Mouse (Mus musculus) G1E (cell line): ENCODE measurements around the gene Unc80. TPM values are rescaled to one million over a fixed set of nuclear protein-coding genes. Genes with fewer than 3 reads are reported as not detected.
"Not testable (repeated sequence)": the region's sequence is repeated elsewhere in the genome, so short reads cannot be mapped to it uniquely, and the experiment has no call there.

Experiments
- ATAC-seq: 2 replicates; pipeline ENCODE4 v1.8.0; 2016; ENCODE audit warnings: mild to moderate bottlenecking; ENCODE audit not compliant: insufficient number of reproducible peaks, poor library complexity, low FRiP score, severe bottlenecking; ENCODE audit errors: extremely low read depth
- DNase-seq: peaks from one replicate; pipeline ENCODE4 v3.0.0; 2012; ENCODE audit warnings: low spot score
- H3K27me3 ChIP-seq: 2 replicates; pipeline ENCODE4 v1.6.1; 2012; ENCODE audit warnings: mild to moderate bottlenecking, low read length, inconsistent platforms; ENCODE audit not compliant: insufficient read depth
- H3K36me3 ChIP-seq: replicated peaks from 2 replicates; pipeline ENCODE3; 2012; ENCODE audit warnings: mild to moderate bottlenecking, inconsistent platforms
- H3K4me1 ChIP-seq: 2 replicates; pipeline ENCODE4 v1.6.1; 2012; ENCODE audit warnings: low read depth, low read length, inconsistent platforms, mixed read lengths; ENCODE audit not compliant: insufficient read depth
- H3K4me3 ChIP-seq: 2 replicates; pipeline ENCODE4 v1.5.1; 2012; ENCODE audit warnings: low read depth, mild to moderate bottlenecking, inconsistent platforms, low read length, moderate library complexity, mixed read lengths
- H3K9me3 ChIP-seq: replicated peaks from 2 replicates; pipeline ENCODE4 v1.6.1; 2012; ENCODE audit warnings: inconsistent platforms
- CTCF ChIP-seq: IDR thresholded peaks from 2 replicates; pipeline ENCODE4 v1.5.1; 2012; ENCODE audit warnings: low read depth, low read length, inconsistent platforms, mixed read lengths
- GATA1 ChIP-seq: IDR thresholded peaks from 2 replicates; pipeline ENCODE4 v1.6.1; 2012; ENCODE audit warnings: borderline replicate concordance, low read length, inconsistent platforms, mixed read lengths
- GATA2 ChIP-seq: IDR thresholded peaks from 2 replicates; pipeline ENCODE4 v1.6.1; 2012; ENCODE audit warnings: low read depth, low read length, inconsistent platforms, borderline replicate concordance
- POLR2AphosphoS5 ChIP-seq: IDR thresholded peaks from 2 replicates; pipeline ENCODE4 v1.6.1; 2012; ENCODE audit warnings: low read depth, low read length, inconsistent platforms; ENCODE audit not compliant: insufficient replicate concordance
- TAL1 ChIP-seq: conservative IDR thresholded peaks from 2 replicates; pipeline ENCODE4 v1.6.1; 2012; ENCODE audit warnings: low read depth, low read length, inconsistent platforms, mixed read lengths
- polyA plus RNA-seq: library from polyadenylated mRNA; stranded (reverse); fragments of >175 nt; gene quantifications from 2 replicates; pipeline ENCODE4 v1.2.3, GENCODE M21; 2012
- total RNA-seq, 2 experiments: library from RNA; stranded (forward) in 1 of 2; stranded (reverse) in 1 of 2; fragments of 200-1000 nt in 1 of 2; fragments of >200 nt in 1 of 2; fragmentation: Nextera tagmentation in 1 of 2; gene quantifications; 2 replicates each; pipeline ENCODE4 v1.2.3; 2014 to 2017

Unc80 gene
- total and polyA plus RNA-seq, 3 experiments: 0.03 to 0.33 (median 0.15) TPM

GRCm38 (mm10) chr1:66678662-66679061 is 210.5 kb downstream of the Unc80 start:
- no peak for TF ChIP-seq POLR2AphosphoS5
- ATAC-seq (no peak), DNase-seq (no peak)
- Histone ChIP-seq H3K4me3 (no peak overlapping the region), H3K36me3 (no peaks in the 10 kb centered on the region), H3K9me3 (no peaks in the 10 kb centered on the region), H3K27me3 (peaks cover 12% of the 10 kb centered on the region), H3K4me1 (peaks cover 3% of the 10 kb centered on the region; the same call in 1 of the 2 replicates)

GRCm38 (mm10) chr1:66682974-66683373 is 214.8 kb downstream of the Unc80 start:
- TF ChIP-seq CTCF: no peak
- TF ChIP-seq POLR2AphosphoS5: no peak
- no peak for TF ChIP-seq TAL1
- TF ChIP-seq GATA2: no peak
- no peak for TF ChIP-seq GATA1
- Histone ChIP-seq H3K4me1 (no peaks in the 10 kb centered on the region), H3K4me3 (no peak overlapping the region), H3K27me3 (peaks cover 16% of the 10 kb centered on the region), H3K9me3 (no peaks in the 10 kb centered on the region), H3K36me3 (no peaks in the 10 kb centered on the region)
- no peak for DNase-seq
- ATAC-seq: no peak

- peaks cover 6% of the 10 kb centered on the region for H3K4me1 ChIP-seq
- no peaks in the 10 kb centered on the region for H3K9me3 ChIP-seq
- DNase-seq: no peak
- H3K4me3 ChIP-seq: no peak overlapping the region
- no peaks in the 10 kb centered on the region for H3K36me3 ChIP-seq
- TF ChIP-seq GATA2 (no peak), POLR2AphosphoS5 (no peak), GATA1 (no peak), CTCF (no peak), TAL1 (no peak)
- no peak for ATAC-seq
- H3K27me3 ChIP-seq: peaks cover 32% of the 10 kb centered on the region
These were observed 223.6 kb downstream of the Unc80 start for GRCm38 (mm10) chr1:66691772-66692171.

GRCm38 (mm10) chr1:66692308-66692707 is 224.1 kb downstream of the Unc80 start:
- Histone ChIP-seq H3K36me3 (no peaks in the 10 kb centered on the region), H3K27me3 (peaks cover 29% of the 10 kb centered on the region), H3K9me3 (no peaks in the 10 kb centered on the region), H3K4me3 (no peak overlapping the region), H3K4me1 (peaks cover 6% of the 10 kb centered on the region)
- DNase-seq: no peak
- TF ChIP-seq CTCF: no peak
- TF ChIP-seq GATA1: no peak
- TF ChIP-seq TAL1: no peak
- TF ChIP-seq GATA2: no peak
- TF ChIP-seq POLR2AphosphoS5: no peak
- ATAC-seq: no peak

- ATAC-seq: no peak
- no peak for DNase-seq
These were observed 224.7 kb downstream of the Unc80 start for GRCm38 (mm10) chr1:66692780-66693392.

GRCm38 (mm10) chr1:66694266-66694665 is 226.1 kb downstream of the Unc80 start:
- Histone ChIP-seq H3K9me3 (no peaks in the 10 kb centered on the region), H3K4me1 (peaks cover 6% of the 10 kb centered on the region), H3K27me3 (peaks cover 17% of the 10 kb centered on the region), H3K4me3 (no peak overlapping the region), H3K36me3 (no peaks in the 10 kb centered on the region)
- 0 out of 2 replicates have a peak, but pooled peaks have one; percentile 30 for ATAC-seq
- TF ChIP-seq TAL1 (no peak), GATA2 (no peak), GATA1 (no peak), CTCF (no peak), POLR2AphosphoS5 (no peak)
- no peak for DNase-seq

More at GRCm38 (mm10) chr1:66692780-66693392, 224.7 kb downstream of the Unc80 start:
- Histone ChIP-seq H3K4me1 (peaks cover 6% of the 10 kb centered on the region), H3K9me3 (no peaks in the 10 kb centered on the region), H3K36me3 (no peaks in the 10 kb centered on the region), H3K4me3 (no peak overlapping the region), H3K27me3 (peaks cover 24% of the 10 kb centered on the region)
- no peak for TF ChIP-seq GATA1
- TF ChIP-seq CTCF: no peak
- no peak for TF ChIP-seq POLR2AphosphoS5
- no peak for TF ChIP-seq GATA2
- no peak for TF ChIP-seq TAL1

- Histone ChIP-seq H3K27me3 (peaks cover 15% of the 10 kb centered on the region), H3K9me3 (no peaks in the 10 kb centered on the region), H3K36me3 (no peaks in the 10 kb centered on the region), H3K4me3 (no peak overlapping the region), H3K4me1 (peaks cover 8% of the 10 kb centered on the region)
- TF ChIP-seq CTCF (no peak), GATA1 (no peak), TAL1 (no peak), POLR2AphosphoS5 (no peak), GATA2 (no peak)
- DNase-seq: no peak
- ATAC-seq: no peak; the same call in 1 of the 2 replicates
These were observed 227.1 kb downstream of the Unc80 start for GRCm38 (mm10) chr1:66695296-66695695.

- DNase-seq: not testable (repeated sequence)
These were observed 231.5 kb downstream of the Unc80 start for GRCm38 (mm10) chr1:66699630-66700029.

More at GRCm38 (mm10) chr1:66699630-66700029, 231.5 kb downstream of the Unc80 start:
- H3K9me3 ChIP-seq, H3K27me3 ChIP-seq, H3K4me3 ChIP-seq, ATAC-seq: not testable (repeated sequence)
- peaks cover 33% of the 10 kb centered on the region for H3K4me1 ChIP-seq
- peaks cover 19% of the 10 kb centered on the region for H3K36me3 ChIP-seq
